Mouse (Mus musculus): ENCODE data around the gene Npvf.

The Npvf gene

GRCm38 (mm10) chr6:50654356-50654755 is at the start of gene Npvf:
TSS of gene Npvf (minus strand) at chr6:50654439.
- DNase-seq (ENCODE audit: low read depth, low spot score), result no peak

GRCm38 (mm10) chr6:50689121-50689815 is 35.0 kb upstream of the Npvf start:
- DNase-seq (ENCODE audit: low read depth, low spot score), result no peak

- peak; percentile 56 for DNase-seq (ENCODE audit: low read depth, low spot score)
Measured at GRCm38 (mm10) chr6:50684646-50685415, 30.6 kb upstream of the Npvf start.

GRCm38 (mm10) chr6:50681491-50681890 is 27.3 kb upstream of the Npvf start:
- DNase-seq (ENCODE audit: low read depth, low spot score), result no peak

GRCm38 (mm10) chr6:50680224-50681215 is 26.3 kb upstream of the Npvf start:
- no peak for DNase-seq (ENCODE audit: low read depth, low spot score)

GRCm38 (mm10) chr6:50679486-50679828 is 25.2 kb upstream of the Npvf start:
- DNase-seq (ENCODE audit: low read depth, low spot score), result no peak

- peak; percentile 28 for DNase-seq (ENCODE audit: low read depth, low spot score)
Measured at GRCm38 (mm10) chr6:50678826-50679485, 24.7 kb upstream of the Npvf start.

- no peak for DNase-seq (ENCODE audit: low read depth, low spot score)
Measured at GRCm38 (mm10) chr6:50671191-50671590, 17.0 kb upstream of the Npvf start.

- DNase-seq (ENCODE audit: low read depth, low spot score), result no peak
Measured at GRCm38 (mm10) chr6:50666937-50667336, 12.7 kb upstream of the Npvf start.

GRCm38 (mm10) chr6:50665020-50665419 is 10.8 kb upstream of the Npvf start:
- no peak for DNase-seq (ENCODE audit: low read depth, low spot score)

- DNase-seq (ENCODE audit: low read depth, low spot score), result no peak
Measured at GRCm38 (mm10) chr6:50664193-50664592, 10.0 kb upstream of the Npvf start.

- no peak for DNase-seq (ENCODE audit: low read depth, low spot score)
Measured at GRCm38 (mm10) chr6:50662925-50663583, 8.8 kb upstream of the Npvf start.

- DNase-seq (ENCODE audit: low read depth, low spot score), result no peak
Measured at GRCm38 (mm10) chr6:50661729-50662128, 7.5 kb upstream of the Npvf start.

GRCm38 (mm10) chr6:50658466-50658865 is 4.2 kb upstream of the Npvf start:
- DNase-seq (ENCODE audit: low read depth, low spot score), result no peak

- DNase-seq (ENCODE audit: low read depth, low spot score), result no peak
Measured at GRCm38 (mm10) chr6:50658018-50658417, 3.8 kb upstream of the Npvf start.

GRCm38 (mm10) chr6:50656426-50656825 is 2.2 kb upstream of the Npvf start:
- DNase-seq (ENCODE audit: low read depth, low spot score), result no peak

GRCm38 (mm10) chr6:50655925-50656324 is 1.7 kb upstream of the Npvf start:
- no peak for DNase-seq (ENCODE audit: low read depth, low spot score)

- no peak for DNase-seq (ENCODE audit: low read depth, low spot score)
Measured at GRCm38 (mm10) chr6:50647656-50648055, 6.6 kb downstream of the Npvf start.

GRCm38 (mm10) chr6:50646659-50647058 is 7.6 kb downstream of the Npvf start:
- DNase-seq (ENCODE audit: low read depth, low spot score), result no peak

- no peak for DNase-seq (ENCODE audit: low read depth, low spot score)
Measured at GRCm38 (mm10) chr6:50644701-50645100, 9.5 kb downstream of the Npvf start.

GRCm38 (mm10) chr6:50641898-50642297 is 12.3 kb downstream of the Npvf start:
- DNase-seq (ENCODE audit: low read depth, low spot score), result no peak
